Mouse (Mus musculus) embryo, embryonic 10.5 days (tissue): ENCODE results near the gene Tmem14c.
"Not testable (repeated sequence)": the region's sequence is repeated elsewhere in the genome, so short reads cannot be mapped to it uniquely, and the experiment has no call there.

ENCODE experiments used
- DNase-seq: peaks from one replicate; pipeline ENCODE4 v3.0.0-alpha.2; 2015; ENCODE audit warnings: low spot score

Tmem14c gene

DNA sequence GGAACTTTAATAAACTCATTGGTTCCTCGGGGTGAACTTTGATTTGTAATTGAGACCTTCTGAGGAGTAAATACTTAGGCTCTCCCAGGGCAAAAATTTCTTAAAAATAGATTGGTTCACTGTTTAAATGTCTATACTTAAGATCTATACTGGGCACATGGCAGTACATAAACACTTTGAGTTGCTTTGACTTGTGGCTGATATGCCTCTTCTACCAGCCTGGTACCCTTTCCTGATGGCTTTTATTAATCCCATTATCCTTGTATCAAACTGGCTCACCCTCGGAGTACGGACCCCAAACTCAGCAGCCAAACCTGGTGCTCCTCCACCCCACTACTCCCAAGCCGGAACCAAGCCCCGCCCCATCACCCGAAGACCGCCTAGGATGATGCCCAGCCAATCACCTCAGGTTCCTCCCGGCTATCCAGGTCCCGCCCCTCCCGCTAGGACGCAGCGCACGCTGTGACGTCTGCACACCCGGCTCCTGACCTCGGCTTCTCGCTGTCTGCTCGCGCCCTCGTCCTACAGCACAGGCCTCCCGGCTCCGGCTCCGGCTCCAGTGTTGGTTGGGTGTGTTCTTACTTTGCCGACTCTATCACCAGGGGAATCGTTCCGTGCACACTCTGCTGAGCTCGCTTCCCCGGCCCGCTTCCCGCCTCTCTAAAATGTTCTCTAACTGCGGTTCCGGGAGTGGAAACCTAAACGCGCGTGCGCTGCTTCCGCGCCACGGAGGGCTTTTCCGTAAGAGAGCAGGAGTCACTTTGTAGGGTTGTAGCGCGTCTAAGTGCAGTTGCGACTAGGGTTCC is at the start of gene Tmem14c:
Gene Tmem14c, plus strand, starts transcription at position 464 of the 806 bp plus-strand sequence.
- peak; percentile 95 for DNase-seq

DNA sequence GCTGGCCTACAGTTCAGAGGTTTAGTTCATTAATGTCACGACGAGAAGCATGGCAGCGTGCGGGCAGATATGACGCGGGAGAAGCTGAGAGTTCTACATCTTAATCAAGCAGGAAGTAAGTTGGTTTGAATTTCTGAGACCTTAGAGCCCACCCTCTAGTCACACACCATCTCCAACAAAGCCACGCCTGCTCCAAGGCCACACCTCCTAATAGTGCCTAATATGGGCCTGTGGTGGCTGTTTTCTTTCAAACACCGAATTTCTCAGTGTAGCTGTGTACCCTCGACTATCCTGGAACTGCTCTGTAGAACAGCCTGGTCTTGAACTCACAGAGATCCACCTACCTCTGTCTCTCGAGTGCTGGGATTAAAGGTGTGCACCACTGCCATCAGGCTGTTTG is 48.5 kb upstream of the Tmem14c start:
- no peak for DNase-seq

- no peak for DNase-seq
Observed at GRCm38 (mm10) chr13:40968564-40968963, 47.5 kb upstream of the Tmem14c start.

DNA sequence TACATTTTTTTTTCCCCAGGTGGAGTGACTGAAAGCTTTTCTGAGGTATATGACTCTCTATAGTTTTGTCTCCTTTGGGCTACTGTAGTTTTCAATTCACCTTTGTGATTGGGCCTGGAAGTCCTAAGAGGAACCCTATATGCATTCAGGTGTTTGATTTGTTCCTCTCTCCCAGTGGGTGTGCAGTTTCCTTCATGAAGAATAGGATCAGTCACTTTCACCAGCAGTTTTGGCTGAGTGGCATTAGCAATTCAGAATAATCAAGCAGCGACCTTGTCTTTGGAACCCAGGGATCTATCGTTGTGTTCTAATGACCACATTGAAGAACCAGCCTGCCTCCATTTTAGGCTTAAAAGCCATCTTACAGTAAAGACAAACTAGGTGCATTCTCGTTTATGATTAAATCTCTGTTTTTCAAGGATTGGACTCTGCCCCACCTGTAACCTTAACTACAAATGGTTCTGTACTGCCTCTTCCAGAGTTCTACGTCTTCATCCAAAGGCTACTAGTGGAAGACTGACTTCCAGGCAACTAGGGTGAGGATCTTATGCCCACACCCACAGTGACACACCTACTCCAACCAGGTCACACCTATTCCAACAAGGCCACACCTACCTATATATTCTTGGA is 46.2 kb upstream of the Tmem14c start:
- no peak for DNase-seq

GRCm38 (mm10) chr13:40971261-40971660 is 44.8 kb upstream of the Tmem14c start:
- no peak for DNase-seq

GRCm38 (mm10) chr13:40971831-40972230 is 44.3 kb upstream of the Tmem14c start:
- no peak for DNase-seq

DNA sequence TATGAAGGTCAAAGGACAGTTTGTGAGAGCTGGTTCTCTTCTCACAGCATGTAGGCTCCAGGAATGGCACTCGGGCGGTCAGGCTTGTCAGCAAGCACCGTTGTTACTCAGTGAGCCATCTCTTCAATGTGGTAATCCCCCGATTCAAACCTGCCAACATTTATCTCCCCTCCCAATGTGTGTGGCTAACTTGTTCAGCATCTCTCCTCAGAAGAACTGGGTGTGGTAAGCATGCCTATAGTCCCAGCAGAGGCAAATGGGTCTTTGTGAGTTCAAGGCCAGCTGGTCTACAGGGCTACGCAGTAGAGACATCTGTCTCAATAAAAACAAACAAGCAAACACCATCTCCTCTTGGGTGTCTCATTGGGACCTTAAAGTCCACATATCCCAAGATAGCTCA is 43.1 kb upstream of the Tmem14c start:
- no peak for DNase-seq

GRCm38 (mm10) chr13:40977609-40978008 is 38.5 kb upstream of the Tmem14c start:
- peak; percentile 74 for DNase-seq

DNA sequence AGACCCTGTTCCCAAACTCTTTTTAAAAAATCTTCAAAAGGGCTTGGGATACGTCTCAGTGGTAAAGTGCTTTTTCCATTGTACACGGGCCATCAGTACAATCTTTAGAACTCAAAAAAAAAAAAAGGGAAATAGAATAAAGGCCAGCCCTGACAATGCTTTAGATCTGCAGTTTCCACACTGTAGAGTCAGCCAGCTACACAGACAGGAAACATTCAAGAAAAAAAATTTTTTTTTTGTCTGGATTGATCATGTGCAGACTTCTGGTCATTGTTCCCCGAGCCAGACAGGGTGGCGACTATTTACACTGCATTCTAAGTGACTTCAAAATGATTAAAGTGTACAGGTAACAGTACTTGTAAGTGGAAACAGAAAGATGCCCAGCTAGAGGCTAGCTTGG is 37.4 kb upstream of the Tmem14c start:
- no peak for DNase-seq

- no peak for DNase-seq
Observed at GRCm38 (mm10) chr13:40979321-40979720, 36.8 kb upstream of the Tmem14c start.

- DNase-seq, result no peak
Observed at GRCm38 (mm10) chr13:40982759-40983158, 33.3 kb upstream of the Tmem14c start.

- DNase-seq, result no peak
Observed at GRCm38 (mm10) chr13:40986081-40986480, 30.0 kb upstream of the Tmem14c start.

DNA sequence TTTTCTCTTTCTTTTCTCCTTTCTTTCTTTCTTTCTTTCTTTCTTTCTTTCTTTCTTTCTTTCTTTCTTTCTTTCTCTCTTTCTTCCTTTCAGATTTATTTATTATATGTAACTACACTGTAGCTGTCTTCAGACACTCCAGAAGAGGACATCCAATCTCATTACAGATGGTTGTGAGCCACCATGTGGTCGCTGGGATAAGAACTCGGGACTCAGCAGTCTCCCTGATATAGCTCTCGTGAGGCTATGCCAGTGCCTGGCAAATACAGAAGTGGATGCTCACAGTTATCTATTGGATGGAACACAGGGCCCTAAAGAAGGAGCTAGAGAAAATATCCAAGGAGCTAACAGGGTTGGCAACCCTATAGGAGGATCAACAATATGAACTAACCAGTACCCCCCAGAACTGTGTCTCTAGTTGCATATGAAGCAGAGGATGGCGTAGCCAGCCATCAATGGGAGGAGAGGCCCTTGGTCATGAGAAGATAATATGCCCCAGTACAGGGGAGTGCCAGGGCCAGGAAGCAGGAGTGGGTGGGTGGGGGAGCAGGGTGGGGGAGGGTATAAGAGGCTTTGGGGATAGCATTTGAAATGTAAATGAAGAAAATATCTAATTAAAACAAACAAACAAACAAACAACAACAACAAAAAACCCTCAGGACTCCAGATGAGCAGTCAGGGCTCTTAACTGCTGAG is 28.3 kb upstream of the Tmem14c start:
- DNase-seq, result not testable (repeated sequence)

DNA sequence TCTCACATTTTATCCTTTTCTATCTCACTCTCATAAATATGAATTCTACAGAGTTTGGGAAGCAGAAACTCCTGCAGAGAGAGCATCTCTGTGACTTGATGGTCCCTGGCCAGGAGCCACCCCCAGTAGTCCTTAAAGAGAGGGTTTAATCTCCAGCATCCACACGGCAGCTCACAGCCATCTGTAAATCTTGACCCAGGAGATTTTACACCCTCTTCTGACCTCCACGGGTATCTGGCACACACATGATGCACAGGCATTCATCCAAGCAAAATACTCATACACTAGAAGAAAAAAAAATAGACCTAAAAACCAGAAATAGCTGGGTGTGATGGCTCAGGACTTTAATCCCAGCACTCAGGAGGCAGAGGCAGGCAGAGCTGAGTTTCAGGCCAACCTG is 27.7 kb upstream of the Tmem14c start:
- no peak for DNase-seq

GRCm38 (mm10) chr13:40994487-40995263 is 21.4 kb upstream of the Tmem14c start:
- DNase-seq, result peak; percentile 59

DNA sequence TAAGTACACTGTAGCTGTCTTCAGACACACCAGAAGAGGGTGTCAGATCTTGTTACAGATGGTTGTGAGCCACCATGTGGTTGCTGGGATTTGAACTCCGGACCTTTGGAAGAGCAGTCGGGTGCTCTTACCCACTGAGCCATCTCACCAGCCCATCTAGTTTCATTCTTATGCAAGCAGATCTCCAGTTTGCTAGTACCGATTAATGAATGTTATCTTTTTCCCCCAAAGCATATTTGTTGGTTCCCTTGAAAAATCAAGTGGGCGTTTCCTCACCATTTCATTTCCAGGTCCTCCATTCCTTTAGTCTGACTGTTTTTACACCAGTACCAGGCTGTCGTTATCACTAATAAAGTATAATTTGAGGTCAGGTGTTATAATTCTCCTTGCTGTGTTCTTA is 17.6 kb upstream of the Tmem14c start:
- DNase-seq, result not testable (repeated sequence)

GRCm38 (mm10) chr13:41000140-41000925 is 15.8 kb upstream of the Tmem14c start:
- DNase-seq, result peak; percentile 46

DNA sequence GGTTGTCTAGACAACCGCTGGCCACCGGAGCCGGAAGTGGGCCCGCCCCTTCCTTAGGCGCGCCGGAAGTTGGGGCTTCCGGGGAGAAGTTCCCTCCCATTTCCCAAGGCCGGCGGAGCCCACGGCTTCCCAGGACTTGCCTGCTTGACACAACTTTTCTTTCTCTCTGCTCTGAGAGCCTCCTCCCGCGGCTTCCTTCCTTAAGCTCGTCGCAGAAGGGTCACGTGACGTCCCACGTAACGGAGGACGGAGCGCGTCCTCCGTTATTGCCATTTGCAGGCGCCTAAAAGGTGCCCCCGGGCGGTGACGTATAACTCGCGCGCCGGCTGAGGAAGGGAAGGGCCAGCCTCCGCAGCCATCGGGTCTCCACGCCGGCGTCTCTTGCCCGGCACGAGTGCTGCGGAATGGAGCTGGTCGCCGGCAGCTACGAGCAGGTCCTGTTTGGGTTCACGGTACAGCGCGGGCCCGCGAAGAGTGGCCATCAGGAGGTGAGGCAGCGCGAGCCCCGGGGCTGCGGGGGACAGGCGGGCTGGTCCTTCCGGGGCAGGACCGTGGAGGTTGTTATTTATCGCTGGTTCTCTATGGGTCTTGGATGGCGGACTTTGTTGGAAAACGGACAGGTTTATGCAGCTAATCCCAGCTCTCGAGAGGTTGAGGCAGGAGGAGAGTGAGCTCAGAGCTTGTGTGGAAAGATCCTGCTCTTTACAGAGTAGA is 15.0 kb upstream of the Tmem14c start, which contains the start of gene Pak1ip1:
Gene Pak1ip1, plus strand, starts transcription at position 98 of the 714 bp plus-strand sequence.
- DNase-seq, result peak; percentile 93

GRCm38 (mm10) chr13:41002001-41002400 is 14.1 kb upstream of the Tmem14c start:
- DNase-seq, result no peak

DNA sequence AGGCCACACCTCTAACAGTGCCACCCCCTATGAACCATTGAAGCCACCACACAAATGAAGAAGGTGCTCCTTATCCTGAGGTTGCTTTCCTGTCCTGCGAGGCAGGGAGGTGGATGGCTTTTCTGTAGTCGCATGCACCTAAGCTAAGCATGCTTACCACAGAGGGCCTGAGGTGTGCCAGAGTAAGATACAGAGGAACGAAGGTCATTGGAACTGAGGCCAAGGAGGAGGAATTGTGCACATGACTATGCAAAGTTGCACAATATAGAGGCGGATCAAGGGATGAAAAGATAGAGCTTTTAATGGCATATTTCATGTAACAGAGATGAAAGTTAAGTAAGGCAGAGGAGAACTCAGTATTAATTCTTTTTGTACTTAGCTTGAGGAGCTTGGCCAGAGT is 9.8 kb upstream of the Tmem14c start:
- no peak for DNase-seq

DNA sequence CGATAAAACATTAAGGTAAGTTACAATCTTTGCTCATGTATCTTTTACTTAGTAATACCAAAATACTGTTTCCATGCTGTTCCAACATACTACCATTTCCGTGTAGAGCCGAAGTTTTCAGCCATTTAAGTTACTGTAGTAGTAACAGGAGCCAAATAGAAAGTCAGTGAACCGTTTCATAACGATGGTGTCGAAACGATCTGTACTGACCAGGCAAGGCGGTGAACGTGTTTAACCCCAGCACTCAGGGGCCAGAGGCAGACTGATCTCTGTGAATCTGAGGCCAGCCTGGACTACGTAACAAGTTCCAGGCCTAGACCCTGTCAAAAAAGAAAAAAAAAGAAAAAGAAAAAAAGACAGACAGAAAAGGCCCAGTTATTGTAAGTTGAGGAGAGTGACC is 7.8 kb upstream of the Tmem14c start:
- no peak for DNase-seq
